9 mouse cellular contexts compared by ENCODE assay signal in the genomic region with DNA sequence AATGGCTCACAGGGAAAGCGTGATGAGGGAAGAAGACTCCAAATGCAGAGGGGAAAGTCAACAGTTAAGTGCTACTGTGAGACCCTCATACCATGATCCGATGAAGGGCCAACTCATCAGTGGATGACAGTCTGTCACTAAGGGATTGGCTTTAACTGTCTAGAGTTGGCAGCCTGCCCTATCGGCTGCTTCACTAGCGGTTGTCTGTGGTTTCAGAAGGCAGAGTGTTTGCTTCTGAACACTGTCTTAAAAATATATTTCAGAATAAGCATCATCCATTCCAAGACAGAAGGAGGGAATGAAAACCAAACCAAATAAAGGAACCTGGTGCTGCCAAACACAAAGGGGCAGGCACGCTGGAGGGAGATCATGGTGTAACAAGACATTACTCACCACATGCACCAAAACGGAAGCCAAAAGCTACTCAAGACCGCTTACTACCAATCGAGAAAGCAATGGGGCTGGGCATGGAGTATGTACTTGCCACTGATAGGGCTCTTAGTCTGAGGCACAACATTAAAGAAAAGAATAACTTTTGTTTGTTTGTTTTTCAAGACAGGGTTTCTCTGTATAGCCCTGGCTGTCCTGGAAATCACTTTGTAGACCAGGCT. TPM values are rescaled to one million over a fixed set of nuclear protein-coding genes. Genes with fewer than 3 reads are reported as not detected.
DNase-seq lines count a peak whose midpoint lies in the region; ATAC-seq lines count a peak whose summit lies in the region.
"Had no signal": no experiment of that assay in that cellular context is flagged by ENCODE, and none has a peak within 500 bp of the region (broad histone marks: within the 10 kb centered on the region; RNA-seq: fewer than 3 reads in every experiment).

No protein-coding gene starts in this region.

- no peak for ATAC-seq in kidney, embryonic 15.5 days (replicated peaks; ENCODE audit: low FRiP score)
- no peak for ATAC-seq in heart, embryonic 12.5 days (ENCODE audit: insufficient number of reproducible peaks, low FRiP score)

- H3K27me3 ChIP-seq in kidney, embryonic 15.5 days = no peaks in the 10 kb centered on the region
- H3K27me3 ChIP-seq in heart, embryonic 12.5 days (replicated peaks) = no peaks in the 10 kb centered on the region
- H3K27me3 ChIP-seq: limb, embryonic 12.5 days had no signal

- H3K9ac ChIP-seq in kidney, embryonic 15.5 days = no peak overlapping the region
- no peak overlapping the region for H3K9ac ChIP-seq in heart, embryonic 12.5 days
- H3K9ac ChIP-seq: limb, embryonic 12.5 days had no signal

- H3K27ac ChIP-seq in kidney, embryonic 15.5 days = peak overlapping the region; percentile 14; the same call in 1 of the 2 replicates
- H3K27ac ChIP-seq in heart, embryonic 12.5 days (ENCODE audit: poor library complexity, severe bottlenecking) = no peak overlapping the region
- H3K27ac ChIP-seq: limb, embryonic 12.5 days had no signal

- H3K9me3 ChIP-seq in kidney, embryonic 15.5 days (replicated peaks) = no peaks in the 10 kb centered on the region
- no peaks in the 10 kb centered on the region for H3K9me3 ChIP-seq in heart, embryonic 12.5 days (replicated peaks)
- H3K9me3 ChIP-seq: limb, embryonic 12.5 days had no signal

- H3K4me2 ChIP-seq in kidney, embryonic 15.5 days = no peak overlapping the region
- no peak overlapping the region for H3K4me2 ChIP-seq in heart, embryonic 12.5 days
- H3K4me2 ChIP-seq: limb, embryonic 12.5 days had no signal

- H3K4me1 ChIP-seq in kidney, embryonic 15.5 days = peaks cover 59% of the 10 kb centered on the region
- H3K4me1 ChIP-seq in heart, embryonic 12.5 days (replicated peaks) = peaks cover 48% of the 10 kb centered on the region

- peaks cover 4% of the 10 kb centered on the region; the same call in 1 of the 2 replicates for H3K36me3 ChIP-seq in kidney, embryonic 15.5 days
- no peaks in the 10 kb centered on the region for H3K36me3 ChIP-seq in heart, embryonic 12.5 days
- H3K36me3 ChIP-seq: limb, embryonic 12.5 days had no signal

- H3K4me3 ChIP-seq in kidney, embryonic 15.5 days (replicated peaks) = no peak overlapping the region
- no peak overlapping the region for H3K4me3 ChIP-seq in heart, embryonic 12.5 days
- H3K4me3 ChIP-seq: limb, embryonic 12.5 days had no signal

- 76% methylated on average over 8 of the region's 8 CpGs for whole genome bisulfite sequencing in kidney, embryonic 15.5 days
- 69% methylated on average over 8 of the region's 8 CpGs for WGBS in heart, embryonic 12.5 days

- no peak for DNase-seq in kidney, adult 18-20 months
- DNase-seq in CD4-positive helper T cell, adult 2 months (ENCODE audit: low read depth, low spot score) = peak; percentile 26
- DNase-seq in T-cell, adult 2 months (ENCODE audit: low spot score) = peak; percentile 52
- DNase-seq in layer of hippocampus, postnatal 10 days (ENCODE audit: low spot score in 2 of 2) = peak; percentile 60 to 66
- no peak for DNase-seq in thymus, postnatal 0 days (ENCODE audit: low spot score)
- DNase-seq: heart, postnatal 36 days had no signal

RNA-seq across cellular contexts. Expression of a gene that starts 26.6 kb away (rescaled TPM):
- 39.8 and 45.1 TPM in 2 replicates for polyA plus RNA-seq in kidney, embryonic 15.5 days (2015; fragmentation: Nextera tagmentation; extraction: Ambion mirVana)
- 100 to 1,000 TPM; 102 to 110 TPM for total RNA-seq in layer of hippocampus, postnatal 10 days (2021)
- polyA plus RNA-seq in heart, embryonic 12.5 days (2016; fragmentation: Nextera tagmentation; extraction: Ambion mirVana) = 40.8 and 49.3 TPM in 2 replicates
- polyA plus RNA-seq in thymus, postnatal 0 days (2015; fragmentation: Nextera tagmentation; extraction: Ambion mirVana) = 48.1 and 65.1 TPM in 2 replicates

RNA-seq across cellular contexts. Expression of a gene that starts 48.0 kb away (rescaled TPM):
- polyA plus RNA-seq in kidney, embryonic 15.5 days (2015; fragmentation: Nextera tagmentation; extraction: Ambion mirVana) = 15.9 and 16.0 TPM in 2 replicates
- total RNA-seq in layer of hippocampus, postnatal 10 days (2021) = 10 to 100 TPM; 22.7 to 24.1 TPM
- 16.3 and 16.5 TPM in 2 replicates for polyA plus RNA-seq in heart, embryonic 12.5 days (2016; fragmentation: Nextera tagmentation; extraction: Ambion mirVana)
- polyA plus RNA-seq in thymus, postnatal 0 days (2015; fragmentation: Nextera tagmentation; extraction: Ambion mirVana) = 7.3 and 8.1 TPM in 2 replicates

Comparison
In these comparisons a context has a peak if more than half of its experiments do, and no peak if none do; other contexts are left out.
1. DNase-seq: peak in CD4-positive helper T cell, adult 2 months (single experiment), T-cell, adult 2 months (single experiment) and layer of hippocampus, postnatal 10 days (2 of 2); none in kidney, adult 18-20 months (single experiment) and thymus, postnatal 0 days (single experiment).